Mouse (Mus musculus) forebrain, embryonic 14.5 days (tissue): ENCODE results near the gene Olfr394. TPM values are rescaled to one million over a fixed set of nuclear protein-coding genes. Genes with fewer than 3 reads are reported as not detected.
"Not testable (repeated sequence)": the region's sequence is repeated elsewhere in the genome, so short reads cannot be mapped to it uniquely, and the experiment has no call there.

Experiments
- ATAC-seq: fragments of 200-750 bp; cut with Nextera tagmentation; 2 replicates; pipeline ENCODE4 v1.8.0; 2017; ENCODE audit warnings: mild to moderate bottlenecking, moderate library complexity
- DNase-seq: peaks from one replicate; pipeline ENCODE4 v3.0.0-alpha.2; 2015; ENCODE audit warnings: low spot score
- H3K27ac ChIP-seq: fragments of 300-500 bp; sonication (generic); 2 replicates; pipeline ENCODE4 v1.5.1; 2014; ENCODE audit warnings: low read depth, mild to moderate bottlenecking, control low read depth, low read length, moderate library complexity
- H3K27me3 ChIP-seq: fragments of 300-500 bp; sonication (generic); replicated peaks from 2 replicates; pipeline ENCODE4 v1.6.1; 2014; ENCODE audit warnings: low read length, control low read depth, mixed read lengths; ENCODE audit not compliant: control insufficient read depth, insufficient read depth
- H3K36me3 ChIP-seq: fragments of 300-500 bp; sonication (generic); 2 replicates; pipeline ENCODE4 v1.6.1; 2014; ENCODE audit warnings: low read length, control low read depth; ENCODE audit not compliant: control insufficient read depth, insufficient read depth
- H3K4me1 ChIP-seq: fragments of 300-500 bp; sonication (generic); 2 replicates; pipeline ENCODE4 v1.6.1; 2014; ENCODE audit warnings: antibody characterized with exemption, low read length, control low read depth; ENCODE audit not compliant: control insufficient read depth, insufficient read depth
- H3K4me2 ChIP-seq: fragments of 300-500 bp; sonication (generic); 2 replicates; pipeline ENCODE4 v1.6.1; 2014; ENCODE audit warnings: mild to moderate bottlenecking, control low read depth, low read length
- H3K4me3 ChIP-seq: fragments of 300-500 bp; sonication (generic); 2 replicates; pipeline ENCODE4 v1.5.1; 2014; ENCODE audit warnings: low read depth, low read length, control low read depth
- H3K9ac ChIP-seq: fragments of 300-500 bp; sonication (generic); 2 replicates; pipeline ENCODE4 v1.6.1; 2014; ENCODE audit warnings: mild to moderate bottlenecking, low read length, control low read depth, moderate library complexity
- H3K9me3 ChIP-seq: fragments of 300-500 bp; sonication (generic); replicated peaks from 2 replicates; pipeline ENCODE4 v1.6.1; 2016; ENCODE audit warnings: low read length, control low read depth, mixed read lengths; ENCODE audit not compliant: control insufficient read depth
- WGBS: fragments of 180-500 bp; shearing (Covaris S2); extraction: QIAGEN DNeasy Blood & Tissue Kit; methylation state at CpG from one replicate; pipeline ENCODE4 v1.1.7; 2014; 5-methylcytosine and 5-hydroxymethylcytosine counted together
- polyA plus RNA-seq: library from polyadenylated mRNA; unstranded; fragments of >200 nt; fragmentation: Nextera tagmentation; extraction: Ambion mirVana; gene quantifications from 2 replicates; pipeline ENCODE4 v1.2.1, GENCODE M21; 2014

The Olfr394 gene
- polyA plus RNA-seq, result not detected in 2 replicates

GRCm38 (mm10) chr11:73890671-73891070 lies at the start of gene Olfr394:
Olfr394 (minus strand) TSS chr11:73890771.
- Histone ChIP-seq H3K4me2 (no peak within 1 kb of the TSS), H3K27me3 (no peaks in the 10 kb centered on the region), H3K4me3 (no peak within 1 kb of the TSS), H3K36me3 (no peaks in the 10 kb centered on the region), H3K9me3 (peaks cover 2% of the 10 kb centered on the region; the same call in 1 of the 2 replicates), H3K27ac (no peak within 1 kb of the TSS), H3K4me1 (no peaks in the 10 kb centered on the region), H3K9ac (no peak within 1 kb of the TSS)
- WGBS, result 81% methylated on average over 1 of the region's 1 CpGs
- ATAC-seq, result no peak
- DNase-seq, result no peak

- no peaks in the 10 kb centered on the region for H3K27me3 ChIP-seq
- no peaks in the 10 kb centered on the region for H3K9me3 ChIP-seq
- no peak for ATAC-seq
- H3K36me3 ChIP-seq, result no peaks in the 10 kb centered on the region
- no peak within 1 kb of the TSS for H3K9ac ChIP-seq
- H3K4me3 ChIP-seq, result no peak within 1 kb of the TSS
- no peaks in the 10 kb centered on the region for H3K4me1 ChIP-seq
- DNase-seq, result no peak
- no peak within 1 kb of the TSS for H3K4me2 ChIP-seq
- no peak within 1 kb of the TSS for H3K27ac ChIP-seq
These were observed 45.8 kb upstream of the Olfr394 start, which contains the start of gene Olfr23 for GRCm38 (mm10) chr11:73936377-73936776. Olfr23 (plus strand) TSS chr11:73936677.

- H3K36me3 ChIP-seq, ATAC-seq, DNase-seq, H3K4me1 ChIP-seq, H3K4me3 ChIP-seq, H3K9ac ChIP-seq, H3K4me2 ChIP-seq, H3K9me3 ChIP-seq, H3K27ac ChIP-seq, H3K27me3 ChIP-seq: not testable (repeated sequence)
- WGBS, result 85% methylated on average over 4 of the region's 4 CpGs
These were observed 18.6 kb upstream of the Olfr394 start, which contains the start of gene Olfr395 for GRCm38 (mm10) chr11:73909199-73909598. Olfr395 (minus strand) TSS chr11:73909299.

- Histone ChIP-seq H3K27ac (no peak within 1 kb of the TSS), H3K27me3 (no peaks in the 10 kb centered on the region), H3K4me1 (no peaks in the 10 kb centered on the region), H3K9ac (no peak within 1 kb of the TSS), H3K9me3 (peaks cover 12% of the 10 kb centered on the region; the same call in 1 of the 2 replicates), H3K36me3 (no peaks in the 10 kb centered on the region), H3K4me2 (no peak within 1 kb of the TSS), H3K4me3 (no peak within 1 kb of the TSS)
- no peak for ATAC-seq
- no peak for DNase-seq
These were observed 39.2 kb downstream of the Olfr394 start, which contains the start of gene Olfr393 for GRCm38 (mm10) chr11:73851354-73851753. Olfr393 (minus strand) TSS chr11:73851454.

Other genes with a start within 250 kb of the Olfr394 start
- gene Zfp735, start 202.0 kb downstream of the Olfr394 start, polyA plus RNA-seq, result not detected in 2 replicates
- not detected in 2 replicates for gene Olfr389, start 110.1 kb downstream of the Olfr394 start, polyA plus RNA-seq
- gene Olfr390, start 107.8 kb downstream of the Olfr394 start, polyA plus RNA-seq, result not detected in 2 replicates
- not detected in 2 replicates for gene Olfr391-ps, start 87.7 kb downstream of the Olfr394 start, polyA plus RNA-seq
- gene Olfr392, start 73.7 kb downstream of the Olfr394 start, polyA plus RNA-seq, result not detected in 2 replicates
- gene Olfr393, start 39.3 kb downstream of the Olfr394 start, polyA plus RNA-seq, result not detected in 2 replicates
- not detected in 2 replicates for gene Olfr395, start 18.5 kb upstream of the Olfr394 start, polyA plus RNA-seq
- not detected in 2 replicates for gene Olfr23, start 45.9 kb upstream of the Olfr394 start, polyA plus RNA-seq
- not detected in 2 replicates for gene Olfr397, start 70.0 kb upstream of the Olfr394 start, polyA plus RNA-seq
- gene Olfr398, start 99.6 kb upstream of the Olfr394 start, polyA plus RNA-seq, result not detected in 2 replicates
- gene Olfr139, start 165.8 kb upstream of the Olfr394 start, polyA plus RNA-seq, result not detected in 2 replicates
- not detected in 2 replicates for gene Olfr399, start 165.8 kb upstream of the Olfr394 start, polyA plus RNA-seq
- gene Zfp616, start 179.2 kb upstream of the Olfr394 start, polyA plus RNA-seq, result not detected in 2 replicates
- not detected in 2 replicates for gene Olfr401, start 222.9 kb upstream of the Olfr394 start, polyA plus RNA-seq